Mouse (Mus musculus): ENCODE data around the gene Slc38a4. TPM values are rescaled to one million over a fixed set of nuclear protein-coding genes. Genes with fewer than 3 reads are reported as not detected.
A peak's percentile ranks its signal among the peaks of the same experiment; 100 is the strongest.

The Slc38a4 gene
- polyA plus RNA-seq, 1 experiment from 2014 or later = 5.0 TPM

DNA sequence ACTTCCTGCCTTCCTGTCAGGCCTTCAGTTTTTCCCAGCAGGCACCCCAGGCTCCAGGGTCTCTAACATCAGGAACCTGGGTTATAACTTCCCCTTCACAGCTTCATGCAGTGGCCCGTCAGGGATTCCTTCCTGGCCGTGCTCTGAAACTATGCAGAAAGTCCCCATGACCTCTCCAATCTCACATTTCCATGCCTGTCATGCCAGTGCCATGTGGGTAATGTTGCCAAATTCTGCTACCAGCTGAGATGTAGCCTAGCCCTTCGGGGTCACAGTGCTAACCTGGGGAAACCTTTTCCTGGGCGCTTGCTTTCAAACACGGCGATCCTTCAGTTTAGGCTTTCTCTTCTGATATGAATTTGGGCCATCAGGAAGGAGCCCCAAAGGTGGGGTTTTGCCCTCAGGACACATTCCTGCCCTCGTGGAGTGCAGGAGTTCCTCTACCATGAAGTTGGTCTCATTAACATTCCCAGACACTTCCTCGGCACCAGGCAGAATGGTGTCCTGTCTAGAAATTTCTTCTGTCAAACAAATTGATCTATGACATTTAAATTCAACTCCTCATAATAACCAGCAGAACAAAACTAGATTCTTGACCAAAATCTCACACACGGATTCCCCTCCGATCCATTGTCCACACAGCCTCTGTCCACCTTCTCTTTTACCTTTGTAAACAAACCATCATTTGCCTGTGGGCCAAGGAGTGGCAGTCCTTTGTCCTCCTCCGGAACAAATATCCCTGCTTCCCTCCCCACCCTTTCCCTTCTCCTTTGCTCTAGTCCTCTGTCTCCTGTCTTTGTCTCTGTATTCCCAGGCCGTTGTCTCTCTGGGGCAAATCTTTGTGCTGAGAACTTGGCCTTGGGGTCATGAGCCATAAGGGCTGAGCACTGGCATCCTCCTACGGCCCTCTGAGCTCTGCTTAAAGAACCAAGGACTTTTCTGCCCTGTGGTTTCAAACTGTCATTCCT is 17.4 kb upstream of the Slc38a4 start:
- ATAC-seq (ENCODE audit: low FRiP score) = no peak
- H3K4me1 ChIP-seq = no peaks in the 10 kb centered on the region
- no peaks in the 10 kb centered on the region for H3K36me3 ChIP-seq
- 68% methylated on average over 13 of the region's 13 CpGs for WGBS
- H3K4me3 ChIP-seq (replicated peaks) = no peak overlapping the region
- no peaks in the 10 kb centered on the region for H3K9me3 ChIP-seq (replicated peaks)
- no peaks in the 10 kb centered on the region for H3K27me3 ChIP-seq (replicated peaks)
- H3K27ac ChIP-seq (replicated peaks) = no peak overlapping the region
- no peak overlapping the region for H3K9ac ChIP-seq (replicated peaks)
- H3K4me2 ChIP-seq = no peak overlapping the region

DNA sequence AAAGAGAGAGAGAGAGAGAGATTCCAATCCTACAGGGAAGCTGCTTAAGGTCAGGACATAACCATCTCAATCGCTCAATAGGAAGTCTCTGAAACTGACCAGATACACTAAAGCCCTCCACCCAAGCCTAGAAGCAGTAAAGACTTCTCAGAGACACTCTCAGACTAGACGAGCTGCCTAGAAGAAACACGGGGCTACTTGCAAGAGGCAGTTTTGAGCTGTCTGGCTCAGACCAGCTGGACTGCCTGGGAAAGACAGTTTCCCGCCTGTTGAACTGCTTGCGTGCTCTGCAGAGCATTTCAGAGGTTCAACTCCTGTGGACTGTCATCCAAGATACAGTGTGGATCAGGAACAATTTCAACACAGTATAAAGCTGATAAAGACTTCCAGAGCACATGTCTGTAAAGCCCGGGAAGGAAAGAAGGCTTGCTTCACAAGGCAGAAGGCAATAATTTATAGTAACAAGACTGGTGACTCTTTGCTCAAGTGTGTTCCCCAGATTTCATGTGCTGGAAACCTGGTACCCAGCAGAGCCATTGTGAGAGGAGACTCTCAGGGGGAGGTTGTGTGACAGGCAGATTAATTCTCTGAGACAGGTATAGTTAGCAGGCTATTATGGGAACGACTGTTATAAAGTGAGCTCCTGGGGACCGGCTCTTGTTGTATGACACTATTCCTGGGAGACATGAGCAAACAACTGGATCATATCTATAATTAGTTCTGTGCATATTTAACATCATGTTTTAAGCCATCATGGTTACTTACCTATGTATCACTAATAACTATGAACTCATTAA is 11.8 kb upstream of the Slc38a4 start:
- no peaks in the 10 kb centered on the region for H3K9me3 ChIP-seq (replicated peaks)
- H3K4me3 ChIP-seq (replicated peaks) = no peak overlapping the region
- no peak overlapping the region for H3K9ac ChIP-seq (replicated peaks)
- 0 out of 2 replicates have a peak, but pooled peaks cover 5% of the 10 kb centered on the region for H3K4me1 ChIP-seq
- no peak overlapping the region for H3K4me2 ChIP-seq
- no peaks in the 10 kb centered on the region for H3K36me3 ChIP-seq
- 51% methylated on average over 8 of the region's 8 CpGs for WGBS
- no peak for ATAC-seq (ENCODE audit: low FRiP score)
- no peaks in the 10 kb centered on the region for H3K27me3 ChIP-seq (replicated peaks)
- no peak overlapping the region for H3K27ac ChIP-seq (replicated peaks)

DNA sequence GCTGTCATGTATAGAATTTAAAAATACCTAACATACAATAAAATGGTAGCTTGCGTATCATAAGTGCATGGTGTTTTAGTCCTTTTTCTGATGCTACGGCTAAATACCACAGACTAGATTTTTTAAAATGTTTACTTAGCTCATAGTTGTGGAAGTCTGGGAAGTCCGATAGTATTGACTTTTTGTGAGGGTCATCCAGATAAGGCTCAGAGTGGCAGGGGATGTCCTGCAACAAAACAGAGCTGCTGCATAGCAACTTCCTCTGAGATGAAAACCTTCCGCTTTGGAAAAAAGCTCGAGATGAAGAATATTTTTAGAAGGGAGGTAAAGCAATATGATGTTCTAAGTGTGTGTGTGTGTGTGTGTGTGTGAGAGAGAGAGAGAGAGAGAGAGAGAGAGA is 11.2 kb upstream of the Slc38a4 start:
- H3K27ac ChIP-seq (replicated peaks) = no peak overlapping the region
- WGBS = 83% methylated on average over 5 of the region's 5 CpGs

DNA sequence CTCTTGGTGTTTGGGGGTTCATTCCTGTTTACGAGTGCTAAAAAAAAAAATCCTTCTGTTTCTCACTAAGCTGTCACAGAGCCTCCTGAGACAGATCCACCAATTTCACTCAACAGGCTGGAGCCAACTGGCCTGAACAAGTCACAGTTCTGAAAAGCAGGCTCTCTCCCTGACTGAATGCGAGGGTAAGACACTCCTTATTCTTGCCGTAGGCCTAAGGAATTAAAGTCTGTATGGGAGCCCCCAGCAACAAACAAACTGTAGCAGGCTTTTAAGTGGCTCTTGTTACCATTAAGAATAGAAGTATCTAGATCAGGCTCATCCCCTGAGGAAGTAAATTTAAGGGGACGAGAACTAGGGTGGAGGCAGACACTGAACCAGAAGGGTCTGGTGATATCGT is 7.5 kb upstream of the Slc38a4 start:
- no peaks in the 10 kb centered on the region for H3K36me3 ChIP-seq
- no peaks in the 10 kb centered on the region for H3K27me3 ChIP-seq (replicated peaks)
- WGBS = 91% methylated on average over 5 of the region's 5 CpGs
- H3K9me3 ChIP-seq (replicated peaks) = no peaks in the 10 kb centered on the region
- H3K27ac ChIP-seq (replicated peaks) = no peak overlapping the region
- no peak for ATAC-seq (ENCODE audit: low FRiP score)
- H3K9ac ChIP-seq (replicated peaks) = no peak overlapping the region
- H3K4me1 ChIP-seq = 0 out of 2 replicates have a peak, but pooled peaks cover 5% of the 10 kb centered on the region
- no peak overlapping the region for H3K4me3 ChIP-seq (replicated peaks)
- H3K4me2 ChIP-seq = no peak overlapping the region

More for the DNA sequence above, 11.2 kb upstream of the Slc38a4 start:
- H3K4me1 ChIP-seq = 0 out of 2 replicates have a peak, but pooled peaks cover 5% of the 10 kb centered on the region
- H3K36me3 ChIP-seq = no peaks in the 10 kb centered on the region
- H3K4me2 ChIP-seq = no peak overlapping the region
- no peak for ATAC-seq (ENCODE audit: low FRiP score)
- H3K27me3 ChIP-seq (replicated peaks) = no peaks in the 10 kb centered on the region
- H3K9ac ChIP-seq (replicated peaks) = no peak overlapping the region
- H3K4me3 ChIP-seq (replicated peaks) = no peak overlapping the region
- H3K9me3 ChIP-seq (replicated peaks) = no peaks in the 10 kb centered on the region

DNA sequence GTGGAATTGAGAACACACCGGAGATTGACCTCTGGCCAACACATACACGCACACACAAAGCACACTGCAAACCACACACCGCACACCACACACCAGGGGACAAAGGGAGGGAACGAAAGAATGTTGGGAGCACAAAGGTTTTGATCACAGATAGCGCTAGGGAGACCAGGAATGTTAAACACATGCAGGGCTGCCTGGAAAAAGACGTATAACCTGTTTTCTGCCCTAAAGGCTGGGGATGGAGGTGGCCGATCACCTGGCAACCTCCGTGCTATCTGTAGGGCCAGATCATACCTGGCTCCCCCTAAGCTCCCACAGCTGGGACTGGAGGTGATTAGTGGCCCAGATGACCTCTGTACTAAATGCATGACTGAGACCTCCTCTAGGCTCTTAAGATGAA is 5.2 kb upstream of the Slc38a4 start:
- H3K36me3 ChIP-seq = no peaks in the 10 kb centered on the region
- no peaks in the 10 kb centered on the region for H3K27me3 ChIP-seq (replicated peaks)
- WGBS = 85% methylated on average over 8 of the region's 8 CpGs
- no peak overlapping the region for H3K4me3 ChIP-seq (replicated peaks)
- no peak for ATAC-seq (ENCODE audit: low FRiP score)
- H3K4me2 ChIP-seq = no peak overlapping the region
- no peaks in the 10 kb centered on the region for H3K9me3 ChIP-seq (replicated peaks)
- H3K4me1 ChIP-seq = no peaks in the 10 kb centered on the region
- H3K27ac ChIP-seq (replicated peaks) = no peak overlapping the region
- no peak overlapping the region for H3K9ac ChIP-seq (replicated peaks)

DNA sequence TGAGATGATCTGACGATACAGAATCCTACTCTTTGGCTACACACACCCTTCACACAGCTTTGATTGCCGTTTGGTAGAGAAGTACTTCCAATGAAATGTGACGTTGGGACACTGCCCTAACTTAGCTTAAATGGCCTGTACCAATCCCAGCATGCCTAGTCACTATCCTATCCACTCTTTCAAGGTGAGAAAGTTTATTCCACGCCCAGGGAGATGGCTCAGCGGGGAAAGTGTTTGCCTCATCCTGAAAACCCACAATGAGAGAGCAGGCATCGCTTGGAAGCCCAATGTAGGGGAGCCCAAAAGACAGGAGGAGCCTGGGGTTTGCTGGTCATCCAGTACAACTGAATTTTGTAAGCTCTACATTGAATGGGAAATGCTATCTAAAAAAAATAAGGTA is 4.8 kb upstream of the Slc38a4 start:
- no peaks in the 10 kb centered on the region for H3K27me3 ChIP-seq (replicated peaks)
- no peak overlapping the region for H3K4me3 ChIP-seq (replicated peaks)
- no peak overlapping the region for H3K9ac ChIP-seq (replicated peaks)
- H3K9me3 ChIP-seq (replicated peaks) = no peaks in the 10 kb centered on the region
- no peaks in the 10 kb centered on the region for H3K4me1 ChIP-seq
- 93% methylated on average over 6 of the region's 6 CpGs for WGBS
- ATAC-seq (ENCODE audit: low FRiP score) = no peak
- H3K27ac ChIP-seq (replicated peaks) = no peak overlapping the region
- no peaks in the 10 kb centered on the region for H3K36me3 ChIP-seq
- no peak overlapping the region for H3K4me2 ChIP-seq

- Histone ChIP-seq H3K4me2 (no peak overlapping the region), H3K36me3 (no peaks in the 10 kb centered on the region), H3K9ac (replicated peaks) (no peak overlapping the region), H3K27ac (replicated peaks) (no peak overlapping the region), H3K4me3 (replicated peaks) (no peak overlapping the region), H3K9me3 (replicated peaks) (no peaks in the 10 kb centered on the region), H3K4me1 (peaks cover 4% of the 10 kb centered on the region), H3K27me3 (replicated peaks) (no peaks in the 10 kb centered on the region)
- WGBS = 92% methylated on average over 14 of the region's 14 CpGs
- no peak for ATAC-seq (ENCODE audit: low FRiP score)
These were observed 4.3 kb upstream of the Slc38a4 start for GRCm38 (mm10) chr15:97060102-97060501.

DNA sequence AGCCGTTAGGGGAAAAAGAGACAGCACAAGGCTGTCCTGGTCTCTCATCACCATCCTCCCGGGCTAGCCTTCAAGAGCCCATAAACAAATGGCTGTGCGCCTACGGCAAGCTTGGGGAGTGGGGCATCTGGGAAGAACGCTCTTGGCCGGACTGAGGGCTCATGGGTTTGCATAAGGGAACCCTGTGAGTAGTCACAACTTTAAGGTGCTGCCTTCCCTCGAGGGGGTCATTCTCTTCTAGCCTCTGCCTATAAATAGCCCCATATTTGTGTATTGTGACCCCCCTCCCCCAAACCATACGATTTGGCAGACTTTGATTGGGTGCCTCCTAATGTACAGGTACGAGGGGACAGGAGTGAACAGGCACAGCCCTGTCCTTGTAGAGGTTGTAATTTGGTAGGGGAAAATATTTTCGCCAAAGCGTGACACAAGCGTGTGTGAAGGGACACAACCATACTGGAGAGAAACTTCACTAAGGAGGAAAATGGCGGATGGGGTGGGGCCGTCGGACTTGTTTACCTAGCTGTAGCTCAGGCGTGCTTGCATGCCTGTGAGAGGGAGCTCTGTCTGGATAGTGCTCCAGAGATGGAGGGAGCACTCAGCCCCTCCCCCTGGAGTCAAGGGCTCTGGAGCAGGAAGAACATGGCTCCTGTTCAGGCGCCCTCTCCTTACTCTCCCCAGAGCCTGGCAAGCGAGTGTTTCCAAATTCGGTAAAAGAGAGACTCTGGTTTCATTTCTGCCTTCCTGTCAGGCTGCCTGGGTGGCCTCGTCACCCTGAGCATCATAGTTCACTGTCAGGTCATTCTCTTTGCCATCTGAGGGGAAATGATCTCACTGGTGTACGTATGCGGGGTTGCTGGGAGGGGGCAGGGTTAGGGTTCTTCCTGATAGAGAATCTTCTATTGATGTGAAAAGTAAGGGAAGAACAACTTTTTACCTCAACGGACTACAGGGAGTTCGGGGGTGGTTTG is 3.6 kb upstream of the Slc38a4 start:
- no peaks in the 10 kb centered on the region for H3K27me3 ChIP-seq (replicated peaks)
- H3K4me1 ChIP-seq = peaks cover 12% of the 10 kb centered on the region
- no peaks in the 10 kb centered on the region for H3K9me3 ChIP-seq (replicated peaks)
- no peak overlapping the region for H3K9ac ChIP-seq (replicated peaks)
- no peak for ATAC-seq (ENCODE audit: low FRiP score)
- H3K4me3 ChIP-seq (replicated peaks) = no peak overlapping the region
- H3K4me2 ChIP-seq = no peak overlapping the region
- no peak overlapping the region for H3K27ac ChIP-seq (replicated peaks)
- 90% methylated on average over 24 of the region's 24 CpGs for WGBS
- no peaks in the 10 kb centered on the region for H3K36me3 ChIP-seq

- H3K4me1 ChIP-seq = peaks cover 12% of the 10 kb centered on the region
- H3K4me3 ChIP-seq (replicated peaks) = peak overlapping the region; percentile 34
- H3K27me3 ChIP-seq (replicated peaks) = no peaks in the 10 kb centered on the region
- 52% methylated on average over 31 of the region's 31 CpGs for WGBS
- H3K36me3 ChIP-seq = no peaks in the 10 kb centered on the region
- no peaks in the 10 kb centered on the region for H3K9me3 ChIP-seq (replicated peaks)
- no peak for ATAC-seq (ENCODE audit: low FRiP score)
- H3K9ac ChIP-seq (replicated peaks) = peak overlapping the region; percentile 26; the same call in 1 of the 2 replicates
- H3K4me2 ChIP-seq = peak overlapping the region; percentile 59
- no peak overlapping the region for H3K27ac ChIP-seq (replicated peaks)
These were observed 828 bp downstream of the Slc38a4 start for GRCm38 (mm10) chr15:97054767-97055489.

GRCm38 (mm10) chr15:97054131-97054530 is 1.6 kb downstream of the Slc38a4 start:
- Histone ChIP-seq H3K27me3 (replicated peaks) (no peaks in the 10 kb centered on the region), H3K4me1 (peaks cover 12% of the 10 kb centered on the region), H3K27ac (replicated peaks) (no peak overlapping the region), H3K4me3 (replicated peaks) (peak overlapping the region; percentile 34), H3K9me3 (replicated peaks) (no peaks in the 10 kb centered on the region), H3K9ac (replicated peaks) (0 out of 2 replicates have a peak overlapping the region, but pooled peaks have one; percentile 26), H3K4me2 (peak overlapping the region; percentile 59), H3K36me3 (no peaks in the 10 kb centered on the region)
- ATAC-seq (ENCODE audit: low FRiP score) = no peak
- 53% methylated on average over 15 of the region's 15 CpGs for WGBS
